Comparison of ENCODE assay signal across 8 mouse cellular contexts in the genomic region with DNA sequence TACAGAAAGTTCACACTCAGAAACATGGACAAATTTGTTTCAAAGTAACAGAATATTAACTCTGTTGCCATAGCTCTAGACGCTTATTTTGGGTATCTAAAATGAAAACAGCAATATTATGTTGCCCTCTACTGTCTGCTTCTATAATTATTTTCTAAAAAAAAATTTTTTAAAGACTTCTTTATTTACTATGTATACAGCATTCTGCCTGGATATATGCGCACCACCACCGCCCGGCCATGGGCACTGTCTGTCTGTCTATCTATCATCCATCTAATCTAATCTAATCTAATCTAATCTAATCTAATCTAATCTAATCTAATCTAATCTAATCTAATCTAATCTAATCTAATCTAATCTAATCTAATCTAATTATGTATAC. TPM values are rescaled to one million over a fixed set of nuclear protein-coding genes. Genes with fewer than 3 reads are reported as not detected.
A peak's percentile ranks its signal among the peaks of the same experiment; 100 is the strongest.
DNase-seq lines count a peak whose midpoint lies in the region; ATAC-seq and TF ChIP-seq lines count a peak whose summit lies in the region.

No protein-coding gene starts in this region.

- H3K27me3 ChIP-seq in kidney, postnatal 0 days (ENCODE audit: insufficient read depth, low read length) = no peaks in the 10 kb centered on the region
- H3K27me3 ChIP-seq in embryonic facial prominence, embryonic 12.5 days = no peaks in the 10 kb centered on the region
- H3K27me3 ChIP-seq in intestine, postnatal 0 days (replicated peaks; ENCODE audit: control insufficient read depth, insufficient read depth, low read length) = no peaks in the 10 kb centered on the region
- no peaks in the 10 kb centered on the region for H3K27me3 ChIP-seq in neural tube, embryonic 12.5 days (replicated peaks)

- peak; percentile 76 for DNase-seq in kidney, postnatal 0 days (ENCODE audit: low spot score)
- DNase-seq in kidney, postnatal 10 days = no peak
- no peak for DNase-seq in urinary bladder, adult 18-20 months (ENCODE audit: low spot score in 2 of 2)
- no peak for DNase-seq in gastrocnemius, postnatal 10 days
- no peak for DNase-seq in cerebellum, adult 9-11 months

- peak overlapping the region; percentile 40 for H3K4me3 ChIP-seq in kidney, postnatal 0 days (replicated peaks; ENCODE audit: low read depth, low read length)
- peak overlapping the region; percentile 65 for H3K4me3 ChIP-seq in embryonic facial prominence, embryonic 12.5 days
- H3K4me3 ChIP-seq in intestine, postnatal 0 days (ENCODE audit: low read depth, low read length) = peak overlapping the region; percentile 51
- peak overlapping the region; percentile 68 for H3K4me3 ChIP-seq in neural tube, embryonic 12.5 days

- H3K36me3 ChIP-seq in kidney, postnatal 0 days (ENCODE audit: insufficient read depth, low read length) = 0 out of 2 replicates have a peak, but pooled peaks cover 10% of the 10 kb centered on the region
- 0 out of 2 replicates have a peak, but pooled peaks cover 3% of the 10 kb centered on the region for H3K36me3 ChIP-seq in embryonic facial prominence, embryonic 12.5 days
- H3K36me3 ChIP-seq in intestine, postnatal 0 days (ENCODE audit: control insufficient read depth, insufficient read depth) = no peaks in the 10 kb centered on the region
- no peaks in the 10 kb centered on the region; the same call in 1 of the 2 replicates for H3K36me3 ChIP-seq in neural tube, embryonic 12.5 days

- H3K9me3 ChIP-seq in kidney, postnatal 0 days (replicated peaks; ENCODE audit: low read length) = no peaks in the 10 kb centered on the region
- no peaks in the 10 kb centered on the region for H3K9me3 ChIP-seq in embryonic facial prominence, embryonic 12.5 days
- no peaks in the 10 kb centered on the region for H3K9me3 ChIP-seq in intestine, postnatal 0 days (ENCODE audit: control insufficient read depth)
- H3K9me3 ChIP-seq in neural tube, embryonic 12.5 days = no peaks in the 10 kb centered on the region

- no peak overlapping the region for H3K9ac ChIP-seq in kidney, postnatal 0 days (ENCODE audit: low read depth, low read length)
- peak overlapping the region; percentile 80; the same call in 1 of the 2 replicates for H3K9ac ChIP-seq in embryonic facial prominence, embryonic 12.5 days
- H3K9ac ChIP-seq in intestine, postnatal 0 days (ENCODE audit: low read depth, low read length) = peak overlapping the region; percentile 68; the same call in 1 of the 2 replicates
- peak overlapping the region; percentile 86; the same call in 1 of the 2 replicates for H3K9ac ChIP-seq in neural tube, embryonic 12.5 days

- WGBS in kidney, postnatal 0 days = 42% methylated on average over 4 of the region's 4 CpGs
- WGBS in embryonic facial prominence, embryonic 12.5 days = 60% methylated on average over 4 of the region's 4 CpGs
- WGBS in intestine, postnatal 0 days = 38% methylated on average over 4 of the region's 4 CpGs
- 68% methylated on average over 4 of the region's 4 CpGs for WGBS in neural tube, embryonic 12.5 days

- H3K4me2 ChIP-seq in kidney, postnatal 0 days (ENCODE audit: low read length) = peak overlapping the region; percentile 69; the same call in 1 of the 2 replicates
- H3K4me2 ChIP-seq in embryonic facial prominence, embryonic 12.5 days (replicated peaks) = peak overlapping the region; percentile 53; the same call in 1 of the 2 replicates
- H3K4me2 ChIP-seq in intestine, postnatal 0 days (replicated peaks; ENCODE audit: low read depth) = peak overlapping the region; percentile 67
- peak overlapping the region; percentile 72 for H3K4me2 ChIP-seq in neural tube, embryonic 12.5 days (replicated peaks)

- peak; percentile 33 for TF ChIP-seq CTCF in kidney, postnatal 0 days (IDR thresholded peaks at IDR 0.05; ENCODE audit: low read depth)
- peak; percentile 30 for TF ChIP-seq CTCF in intestine, postnatal 0 days (IDR thresholded peaks at IDR 0.05; ENCODE audit: low read depth)

- no peaks in the 10 kb centered on the region for H3K4me1 ChIP-seq in kidney, postnatal 0 days (replicated peaks; ENCODE audit: insufficient read depth, low read length)
- H3K4me1 ChIP-seq in embryonic facial prominence, embryonic 12.5 days = peaks cover 6% of the 10 kb centered on the region; the same call in 1 of the 2 replicates
- H3K4me1 ChIP-seq in intestine, postnatal 0 days (replicated peaks; ENCODE audit: control insufficient read depth, insufficient read depth, low read length) = no peaks in the 10 kb centered on the region
- H3K4me1 ChIP-seq in neural tube, embryonic 12.5 days = no peaks in the 10 kb centered on the region; the same call in 1 of the 2 replicates

- H3K27ac ChIP-seq in kidney, postnatal 0 days = peak overlapping the region; percentile 97
- H3K27ac ChIP-seq in embryonic facial prominence, embryonic 12.5 days = peak overlapping the region; percentile 98; the same call in 1 of the 2 replicates
- peak overlapping the region; percentile 96 for H3K27ac ChIP-seq in intestine, postnatal 0 days (ENCODE audit: low read depth, low read length)
- no peak overlapping the region for H3K27ac ChIP-seq in neural tube, embryonic 12.5 days

- ATAC-seq in kidney, postnatal 0 days (replicated peaks; ENCODE audit: low FRiP score, low read depth) = peak; percentile 31; the same call in 1 of the 2 replicates
- peak; percentile 73 for ATAC-seq in embryonic facial prominence, embryonic 12.5 days (ENCODE audit: insufficient number of reproducible peaks, insufficient read depth, low FRiP score, low TSS enrichment)
- ATAC-seq in intestine, postnatal 0 days = peak; percentile 29
- ATAC-seq in neural tube, embryonic 12.5 days (ENCODE audit: low FRiP score, low read depth) = peak; percentile 64

RNA-seq across cellular contexts. Expression of a gene that starts 0.3 kb away (rescaled TPM):
- 29.2 and 34.8 TPM in 2 replicates for polyA plus RNA-seq in kidney, postnatal 0 days (2015; fragmentation: Nextera tagmentation; extraction: Ambion mirVana)
- 17.6 and 17.9 TPM in 2 replicates for polyA plus RNA-seq in embryonic facial prominence, embryonic 12.5 days (2016; fragmentation: Nextera tagmentation; extraction: Ambion mirVana)
- polyA plus RNA-seq in intestine, postnatal 0 days (2015; fragmentation: Nextera tagmentation; extraction: Ambion mirVana) = 35.3 and 38.5 TPM in 2 replicates
- polyA plus RNA-seq in neural tube, embryonic 12.5 days (2016; fragmentation: Nextera tagmentation; extraction: Ambion mirVana) = 16.7 and 18.6 TPM in 2 replicates
- 10 to 100 TPM; 14.4 to 15.7 TPM for total RNA-seq in gastrocnemius, postnatal 10 days (2021)

RNA-seq across cellular contexts. Expression of a gene that starts 55.8 kb away (rescaled TPM):
- polyA plus RNA-seq in kidney, postnatal 0 days (2015; fragmentation: Nextera tagmentation; extraction: Ambion mirVana) = 12.4 and 15.2 TPM in 2 replicates
- polyA plus RNA-seq in embryonic facial prominence, embryonic 12.5 days (2016; fragmentation: Nextera tagmentation; extraction: Ambion mirVana) = 26.7 and 27.1 TPM in 2 replicates
- polyA plus RNA-seq in intestine, postnatal 0 days (2015; fragmentation: Nextera tagmentation; extraction: Ambion mirVana) = 2.5 and 2.6 TPM in 2 replicates
- 20.2 and 20.6 TPM in 2 replicates for polyA plus RNA-seq in neural tube, embryonic 12.5 days (2016; fragmentation: Nextera tagmentation; extraction: Ambion mirVana)
- 10 to 100 TPM; 10.7 to 13.9 TPM for total RNA-seq in gastrocnemius, postnatal 10 days (2021)
